Mouse (Mus musculus) heart, adult 10 weeks (tissue): Measurements from ENCODE around the gene Gpatch1. TPM values are rescaled to one million over a fixed set of nuclear protein-coding genes. Genes with fewer than 3 reads are reported as not detected.

Experiments used
- polyA plus RNA-seq: library from polyadenylated mRNA; stranded (reverse); fragments of 350-450 nt; fragmentation: Illumina TruSeq; extraction: RNeasy Lipid Tissue Mini Kit (QIAGEN cat#74804); gene quantifications from one replicate; pipeline ENCODE4 v1.2.3, GENCODE M21; 2014; ENCODE audit warnings: low read depth, low replicate concordance

Gpatch1 gene
- 11.2 TPM for polyA plus RNA-seq

DNA sequence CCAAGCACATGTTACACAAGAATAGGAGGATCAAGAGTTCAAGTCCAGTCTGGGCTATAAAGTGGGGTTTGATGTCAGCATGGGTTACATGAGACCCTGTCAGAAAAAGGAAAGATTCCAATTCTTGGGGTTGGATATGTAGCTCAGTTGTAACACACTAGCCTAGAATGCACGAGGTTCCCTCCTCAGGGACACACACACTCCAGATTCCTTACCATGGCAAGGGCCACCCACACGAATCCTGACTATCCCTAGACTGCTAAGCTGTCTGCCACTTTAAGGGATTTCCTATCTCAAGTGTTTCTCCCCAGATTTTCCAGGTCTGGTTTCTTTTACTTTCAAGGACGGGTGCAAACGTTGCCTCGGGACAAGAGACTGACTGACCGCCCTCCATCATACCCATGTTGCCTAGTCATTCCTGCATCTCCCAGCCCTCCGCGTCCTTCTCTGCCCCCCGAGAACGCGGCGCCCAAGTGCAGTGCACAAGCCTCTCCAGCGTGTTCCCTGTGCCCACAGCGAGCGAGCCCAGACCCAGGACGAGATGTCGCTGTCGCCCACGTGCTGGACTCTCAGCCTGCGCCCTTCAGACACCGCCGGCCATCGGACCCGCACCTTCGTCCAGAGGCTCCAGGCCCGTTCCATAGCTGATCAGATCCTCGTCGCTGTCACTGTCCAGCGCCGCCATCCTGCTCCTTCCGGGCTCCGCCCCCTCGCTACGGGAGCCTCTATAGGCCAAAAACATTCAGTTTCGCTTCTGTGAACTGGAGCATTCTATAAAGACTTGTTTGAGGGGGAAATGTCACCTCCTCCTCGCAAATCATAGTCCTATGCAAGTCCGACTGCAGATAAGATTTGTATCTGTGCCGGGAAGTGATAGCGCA is at the start of gene Gpatch1:
Gpatch1 (minus strand) TSS at position 712 of the 881 bp plus-strand sequence.

GRCm38 (mm10) chr7:35333692-35334526 is 15.7 kb upstream of the Gpatch1 start, which contains the start of gene Rhpn2:
Rhpn2 (plus strand) TSS chr7:35334170.

Other genes starting within 250 kb of the Gpatch1 start
- 6.9 TPM for gene Cebpa, start 199.1 kb downstream of the Gpatch1 start, polyA plus RNA-seq
- gene Slc7a10, start 132.1 kb downstream of the Gpatch1 start, polyA plus RNA-seq: 0.68 TPM
- 8.7 TPM for gene Lrp3, start 102.9 kb downstream of the Gpatch1 start, polyA plus RNA-seq
- gene Rhpn2, start 15.7 kb upstream of the Gpatch1 start, polyA plus RNA-seq: 4.0 TPM
- gene Faap24, start 78.4 kb upstream of the Gpatch1 start, polyA plus RNA-seq: 2.5 TPM
- 14.3 TPM for gene Cep89, start 78.6 kb upstream of the Gpatch1 start, polyA plus RNA-seq
- gene Slc7a9, start 130.4 kb upstream of the Gpatch1 start, polyA plus RNA-seq: not detected
- gene Tdrd12, start 219.3 kb upstream of the Gpatch1 start, polyA plus RNA-seq: not detected
- 74.8 TPM for gene Nudt19, start 237.9 kb upstream of the Gpatch1 start, polyA plus RNA-seq